29 mouse cellular contexts compared by ENCODE assay signal in genomic region chr13:19504241-19504640, GRCm38 (mm10).
DNase-seq lines count a peak whose midpoint lies in the region; ATAC-seq lines count a peak whose summit lies in the region.
"Had no signal": no experiment of that assay in that cellular context is flagged by ENCODE, and none has a peak within 500 bp of the region (broad histone marks: within the 10 kb centered on the region; RNA-seq: fewer than 3 reads in every experiment).

No protein-coding gene starts in this region.

- no peaks in the 10 kb centered on the region for H3K4me1 ChIP-seq in midbrain, embryonic 11.5 days (ENCODE audit: control insufficient read depth, insufficient read depth, low read length)
- no peaks in the 10 kb centered on the region for H3K4me1 ChIP-seq in midbrain, embryonic 10.5 days
- H3K4me1 ChIP-seq: embryonic facial prominence, embryonic 12.5 days; embryonic facial prominence, embryonic 15.5 days; heart, embryonic 10.5 days; heart, embryonic 13.5 days had no signal

- no peak overlapping the region for H3K4me2 ChIP-seq in midbrain, embryonic 11.5 days
- H3K4me2 ChIP-seq: embryonic facial prominence, embryonic 12.5 days; embryonic facial prominence, embryonic 15.5 days; heart, embryonic 13.5 days; hindbrain, embryonic 14.5 days had no signal

- H3K9ac ChIP-seq in midbrain, embryonic 11.5 days (ENCODE audit: low read length): no peak overlapping the region
- H3K9ac ChIP-seq: embryonic facial prominence, embryonic 12.5 days; embryonic facial prominence, embryonic 15.5 days; forebrain, postnatal 0 days; heart, embryonic 13.5 days; hindbrain, embryonic 14.5 days had no signal

- DNase-seq in frontal cortex, postnatal 36 days (ENCODE audit: low spot score in 2 of 2): no peak
- DNase-seq in midbrain, embryonic 11.5 days (ENCODE audit: low spot score, missing footprints): peak; percentile 82
- no peak for DNase-seq in midbrain, embryonic 10.5 days (ENCODE audit: low spot score)
- DNase-seq in mesoderm, embryonic 11.5 days (ENCODE audit: low read depth, low spot score): peak; percentile 6
- no peak for DNase-seq in left cerebral cortex, postnatal 14 days (ENCODE audit: low spot score in 2 of 2)
- DNase-seq: adrenal gland, postnatal 10 days; adrenal gland, postnatal 36 days; B cell, adult 2 months; cerebellum, adult 11 months; cerebellum, adult 8-10 months; cerebellum, postnatal 14 days; forebrain, postnatal 0 days; gastrocnemius, postnatal 10 days; gastrocnemius, postnatal 36 days; heart, adult 2 months; heart, postnatal 14 days; heart, postnatal 4 days had no signal

- no peaks in the 10 kb centered on the region for H3K9me3 ChIP-seq in midbrain, embryonic 11.5 days (ENCODE audit: control insufficient read depth, low read length)
- H3K9me3 ChIP-seq in midbrain, embryonic 10.5 days (replicated peaks): no peaks in the 10 kb centered on the region
- H3K9me3 ChIP-seq: embryonic facial prominence, embryonic 12.5 days; embryonic facial prominence, embryonic 15.5 days; G1E; heart, embryonic 10.5 days; heart, embryonic 13.5 days had no signal

- ATAC-seq in frontal cortex, adult (ENCODE audit: low TSS enrichment): peak; percentile 65; the same call in 1 of the 2 replicates
- ATAC-seq in midbrain, embryonic 11.5 days (ENCODE audit: low FRiP score): no peak
- ATAC-seq: forebrain, embryonic 14.5 days; forebrain, postnatal 0 days; hindbrain, postnatal 0 days; inflammation-experienced regulatory T-cells, adult 6 months; Patski had no signal

- no peaks in the 10 kb centered on the region for H3K36me3 ChIP-seq in midbrain, embryonic 11.5 days (ENCODE audit: control insufficient read depth, insufficient read depth, low read length)
- H3K36me3 ChIP-seq in midbrain, embryonic 10.5 days: no peaks in the 10 kb centered on the region
- H3K36me3 ChIP-seq: embryonic facial prominence, embryonic 12.5 days; embryonic facial prominence, embryonic 15.5 days; G1E; heart, embryonic 10.5 days; heart, embryonic 13.5 days had no signal

- intact Hi-C loops in left cerebral cortex, postnatal 14 days (cut with DNase I): no loop called here

- H3K27me3 ChIP-seq in midbrain, embryonic 11.5 days (ENCODE audit: control insufficient read depth, insufficient read depth, low read length): no peaks in the 10 kb centered on the region
- no peaks in the 10 kb centered on the region for H3K27me3 ChIP-seq in midbrain, embryonic 10.5 days (ENCODE audit: low read depth, poor library complexity, severe bottlenecking)
- H3K27me3 ChIP-seq: CH12.LX; embryonic facial prominence, embryonic 12.5 days; embryonic facial prominence, embryonic 15.5 days; heart, embryonic 13.5 days had no signal

- H3K27ac ChIP-seq in midbrain, embryonic 11.5 days (ENCODE audit: low read depth, low read length): no peak overlapping the region
- H3K27ac ChIP-seq in midbrain, embryonic 10.5 days (replicated peaks): no peak overlapping the region
- H3K27ac ChIP-seq: embryonic facial prominence, embryonic 12.5 days; embryonic facial prominence, embryonic 15.5 days; heart, adult 2 months; heart, embryonic 10.5 days; heart, embryonic 13.5 days; hindbrain, embryonic 14.5 days; hindbrain, postnatal 0 days had no signal

- H3K4me3 ChIP-seq in midbrain, embryonic 11.5 days (ENCODE audit: low read depth, low read length): no peak overlapping the region
- H3K4me3 ChIP-seq in midbrain, embryonic 10.5 days: no peak overlapping the region
- H3K4me3 ChIP-seq: embryonic facial prominence, embryonic 12.5 days; embryonic facial prominence, embryonic 15.5 days; heart, adult 2 months; heart, embryonic 10.5 days; heart, embryonic 13.5 days had no signal

Comparison
In these comparisons a context has a peak if more than half of its experiments do, and no peak if none do; other contexts are left out.
1. DNase-seq: peak in midbrain, embryonic 11.5 days (single experiment) and mesoderm, embryonic 11.5 days (single experiment); none in frontal cortex, postnatal 36 days (0 of 2), midbrain, embryonic 10.5 days (single experiment) and left cerebral cortex, postnatal 14 days (0 of 2).